Mouse (Mus musculus) B cell, adult 2 months (primary cell): ENCODE results near the gene Mybbp1a.
"Not testable (repeated sequence)": the region's sequence is repeated elsewhere in the genome, so short reads cannot be mapped to it uniquely, and the experiment has no call there.

ENCODE experiments used
- DNase-seq, 2 experiments: peaks; one replicate each; pipeline ENCODE4 v3.0.0; 2022

The Mybbp1a gene

DNA sequence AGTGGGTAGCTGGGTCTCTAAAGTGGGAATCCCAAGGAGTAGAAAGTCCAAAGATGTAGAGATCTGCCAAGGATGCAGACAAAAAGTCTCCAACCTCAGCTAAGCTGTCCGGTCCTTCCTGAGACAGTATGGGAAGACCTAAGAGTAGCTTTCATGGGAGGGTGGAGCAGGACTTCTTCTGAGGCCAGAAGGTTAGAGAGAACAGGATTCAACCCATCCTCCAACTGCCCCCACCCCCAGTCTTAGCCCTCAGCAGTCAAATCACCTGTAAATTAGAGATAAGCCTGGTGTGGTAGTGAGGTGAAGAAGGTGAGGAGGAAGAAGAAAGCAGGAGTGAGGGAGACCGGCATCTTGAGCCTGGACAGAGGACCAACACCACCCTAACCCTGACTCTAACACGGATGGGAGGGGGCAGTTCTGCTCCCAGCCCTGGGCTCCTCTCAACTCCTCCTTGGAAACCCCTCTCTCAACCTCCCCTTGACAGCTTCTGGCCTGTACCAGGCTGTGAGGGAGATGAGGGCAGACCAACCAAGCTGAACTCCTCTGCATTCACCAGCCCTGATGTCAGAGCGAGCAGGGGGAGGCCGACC lies 27.5 kb upstream of the Mybbp1a start:
- no peak for DNase-seq

DNA sequence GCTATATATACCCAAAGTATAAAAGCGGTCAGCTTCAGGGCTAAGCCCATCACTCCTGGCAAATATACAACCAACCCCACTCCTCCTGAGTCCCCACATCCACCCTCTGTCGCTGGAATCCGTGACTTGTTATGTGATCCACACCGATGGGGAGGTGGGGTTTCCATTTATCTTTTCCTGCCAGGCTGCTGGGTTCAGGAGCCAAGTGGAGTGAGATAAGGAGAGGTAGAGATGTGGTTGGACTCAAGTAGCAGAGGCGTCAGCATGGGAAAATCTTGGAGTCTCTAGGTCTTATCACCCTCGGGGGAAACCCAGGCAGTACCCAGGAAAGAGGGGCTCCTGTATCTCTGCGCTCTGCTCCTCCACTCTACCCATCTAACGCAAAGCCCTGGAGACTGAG lies 26.0 kb upstream of the Mybbp1a start:
- no peak for DNase-seq

DNA sequence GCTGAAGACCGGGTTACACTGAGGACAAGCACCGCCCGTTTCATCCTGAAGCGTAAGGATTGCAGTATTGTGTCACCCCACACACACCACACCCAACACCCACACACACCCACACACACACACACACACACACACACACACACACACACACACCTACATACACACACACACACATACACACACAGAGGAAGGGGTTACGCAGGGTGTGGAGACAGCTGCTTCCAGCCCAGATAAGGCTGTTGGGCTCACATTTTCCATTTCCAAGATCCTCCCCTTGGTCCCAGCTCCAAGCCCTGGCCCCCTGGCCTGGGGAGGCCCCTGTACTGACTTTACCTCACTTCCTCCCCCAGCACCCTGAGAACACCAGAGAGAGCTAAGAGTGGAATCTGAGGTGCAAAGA lies 24.5 kb upstream of the Mybbp1a start:
- no peak for DNase-seq

DNA sequence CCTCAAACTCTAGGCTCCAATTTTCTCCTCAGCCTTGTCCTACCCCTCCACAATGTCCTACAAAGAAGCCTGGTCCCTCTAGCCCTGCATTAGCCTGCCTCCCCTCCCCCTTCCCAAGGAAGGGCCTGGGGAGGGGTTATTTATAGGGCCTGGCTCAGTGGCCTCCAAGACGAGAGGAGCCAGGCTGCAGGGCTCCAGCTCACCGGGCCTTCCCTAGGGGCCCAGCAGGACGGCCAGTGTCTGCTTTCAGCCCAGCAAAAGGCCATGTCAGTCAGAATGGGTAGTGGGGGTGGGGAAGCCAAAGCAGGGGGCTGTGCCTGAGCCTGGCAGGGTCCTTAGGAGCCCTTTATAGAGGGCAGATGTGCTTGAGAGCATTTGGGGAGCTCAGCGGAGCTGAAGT lies 23.8 kb upstream of the Mybbp1a start:
- no peak for DNase-seq

DNA sequence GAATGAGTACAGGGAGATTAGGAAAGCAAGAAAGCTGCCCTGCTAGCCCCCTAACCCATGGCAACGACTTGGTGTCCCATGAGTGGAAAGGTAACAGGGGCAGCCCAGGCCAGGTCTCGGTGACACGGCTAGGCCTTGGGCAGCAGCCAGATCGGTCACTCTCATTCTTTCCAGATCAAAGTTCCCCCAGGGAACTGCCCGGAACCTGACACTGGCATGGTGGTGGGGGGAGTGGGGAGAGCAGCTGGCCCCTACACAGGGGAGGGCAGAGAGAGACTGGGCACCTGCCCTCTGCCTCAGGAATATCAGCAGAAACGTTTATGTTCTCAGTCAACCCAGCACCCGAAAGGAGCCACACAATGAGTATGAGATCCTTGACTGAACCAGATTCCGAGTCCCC lies 22.9 kb upstream of the Mybbp1a start:
- DNase-seq, result no peak

DNA sequence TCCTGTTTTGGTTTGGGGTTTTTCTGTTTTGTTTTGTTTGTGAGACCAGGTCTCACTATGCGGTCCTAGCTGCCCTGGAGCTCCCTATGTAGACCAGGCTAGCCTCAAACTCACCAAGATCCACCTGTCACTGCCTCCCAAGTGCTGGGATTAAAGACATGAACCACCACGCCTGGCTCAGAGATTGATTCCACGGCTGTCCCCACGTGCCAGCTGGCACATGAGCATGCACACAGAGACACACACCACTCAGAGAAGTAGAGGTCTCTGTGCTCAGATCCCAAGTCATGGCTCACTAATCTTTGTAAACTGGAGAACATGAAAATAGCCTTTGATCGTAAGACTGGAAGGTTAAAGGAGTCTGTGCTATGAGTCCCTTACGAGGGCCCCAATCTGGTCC lies 22.1 kb upstream of the Mybbp1a start:
- no peak for DNase-seq

DNA sequence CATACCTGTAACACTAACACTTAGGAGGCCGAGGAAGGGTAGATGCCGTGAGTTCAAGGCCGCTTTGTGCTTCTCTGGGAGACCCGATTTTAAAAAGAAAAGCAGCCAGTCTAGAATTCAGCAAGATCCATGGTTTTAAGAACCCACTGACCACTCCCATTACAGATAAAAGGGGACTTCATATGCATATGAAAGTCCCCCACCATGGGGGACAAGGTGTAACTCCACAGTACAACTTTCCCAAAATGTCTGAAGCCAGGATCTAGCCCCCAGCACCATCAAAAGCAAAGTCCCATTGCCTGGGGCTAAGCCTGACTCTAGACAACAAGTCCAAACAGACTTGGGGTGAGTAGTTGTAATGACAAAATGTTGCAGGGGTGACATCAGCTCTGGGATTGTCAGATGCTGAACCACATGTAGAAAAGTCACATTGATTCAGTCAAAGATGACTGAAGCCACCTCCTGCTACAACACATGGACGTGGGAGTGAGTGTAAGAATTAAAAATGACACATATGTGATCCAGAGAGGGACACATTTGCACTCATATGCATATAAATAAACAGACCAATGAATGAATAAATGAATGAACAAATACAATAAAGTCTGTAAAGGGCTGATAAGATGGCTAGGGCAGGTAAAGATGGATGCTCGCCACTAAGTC lies 20.6 kb upstream of the Mybbp1a start:
- DNase-seq, result no peak

DNA sequence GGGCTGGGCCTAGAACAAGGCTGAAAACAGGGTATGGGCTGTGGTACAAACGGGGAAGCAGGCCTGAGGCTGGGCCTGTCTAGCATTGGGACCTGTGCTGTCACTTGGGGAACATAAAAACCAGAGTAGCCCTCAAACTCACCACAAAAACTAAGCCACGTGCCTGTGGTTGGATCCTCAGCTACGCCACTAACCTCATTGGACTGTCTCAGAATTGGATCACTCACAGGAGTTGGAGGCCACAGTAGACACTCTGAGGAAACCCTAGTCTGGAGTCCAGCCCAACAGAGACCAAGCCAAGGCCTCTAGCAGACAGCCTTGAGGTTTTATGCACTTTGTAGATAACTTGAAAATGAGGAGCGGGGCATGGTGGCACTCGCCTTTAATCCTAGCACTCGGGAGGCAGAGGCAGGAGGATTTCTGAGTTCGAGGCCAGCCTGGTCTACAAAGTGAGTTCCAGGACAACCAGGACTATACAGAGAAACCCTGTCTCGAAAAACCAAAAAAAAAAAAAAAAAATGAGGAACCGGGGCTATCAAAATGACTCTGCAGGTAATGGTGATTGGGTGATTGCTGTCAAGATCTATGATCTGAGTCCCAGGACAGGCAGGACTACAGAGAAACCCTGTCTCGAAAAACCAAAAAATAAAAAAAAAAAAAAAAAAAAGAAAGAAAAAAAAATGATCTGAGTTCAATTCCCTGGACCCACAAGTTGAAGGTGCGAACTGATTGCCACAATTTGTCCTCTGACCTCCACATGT lies 19.5 kb upstream of the Mybbp1a start:
- no peak for DNase-seq

DNA sequence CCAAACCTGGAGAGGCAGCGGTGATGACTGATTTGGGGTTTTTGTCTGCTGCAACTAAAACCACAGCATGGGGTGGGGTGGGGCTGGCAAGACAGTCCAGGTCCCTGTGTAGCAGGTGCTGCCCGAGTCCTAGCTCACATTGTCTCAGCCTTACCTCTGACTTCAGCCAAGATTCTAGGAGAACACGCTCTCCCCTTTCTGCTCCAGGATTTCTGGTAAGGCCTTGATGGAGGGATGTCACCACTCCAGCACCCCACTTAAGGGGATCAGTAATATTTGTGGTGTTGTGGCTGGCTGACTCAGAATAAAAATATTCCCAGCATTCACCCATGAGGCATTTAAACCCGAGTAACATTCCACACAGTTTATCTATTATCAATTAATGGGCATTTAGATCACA lies 17.5 kb upstream of the Mybbp1a start:
- no peak for DNase-seq

DNA sequence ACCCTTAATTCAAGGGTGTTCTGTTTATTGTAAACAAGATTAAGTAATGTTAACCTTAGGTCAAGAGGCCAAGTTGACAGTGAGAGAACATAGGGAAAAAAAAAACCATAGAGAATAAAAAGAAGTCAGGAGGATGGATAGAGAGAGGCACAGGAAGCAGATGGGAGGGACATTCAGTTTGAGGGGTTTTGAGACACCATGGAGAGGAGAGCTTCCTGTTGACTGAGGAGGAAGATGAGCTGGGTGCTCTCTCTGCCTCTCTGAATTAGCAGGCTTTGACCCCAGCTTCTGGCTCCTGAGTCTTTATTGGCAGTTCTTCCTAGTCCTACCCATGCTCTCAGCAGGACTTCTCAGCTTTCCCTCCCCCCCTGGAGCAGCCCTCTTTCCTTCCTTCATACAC lies 16.0 kb upstream of the Mybbp1a start:
- no peak for DNase-seq

DNA sequence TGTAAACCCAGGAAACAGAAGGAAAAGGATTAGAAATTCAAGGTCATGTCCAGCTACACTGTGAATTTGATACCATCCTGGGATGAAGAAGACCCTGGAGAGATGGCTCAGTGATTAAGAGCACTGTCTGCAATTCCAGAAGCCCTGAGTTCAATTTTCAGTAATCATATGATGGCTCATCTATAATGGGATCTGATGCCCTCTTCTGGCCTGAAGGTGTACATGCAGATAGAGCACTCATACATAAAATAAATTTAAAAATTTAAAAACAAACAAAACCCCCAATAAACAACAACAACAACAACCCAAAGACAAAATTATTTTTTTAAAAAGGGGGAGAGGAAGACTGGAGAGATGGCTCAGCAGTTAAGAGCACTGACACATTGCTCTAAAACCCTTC lies 14.3 kb upstream of the Mybbp1a start:
- DNase-seq, result no peak

DNA sequence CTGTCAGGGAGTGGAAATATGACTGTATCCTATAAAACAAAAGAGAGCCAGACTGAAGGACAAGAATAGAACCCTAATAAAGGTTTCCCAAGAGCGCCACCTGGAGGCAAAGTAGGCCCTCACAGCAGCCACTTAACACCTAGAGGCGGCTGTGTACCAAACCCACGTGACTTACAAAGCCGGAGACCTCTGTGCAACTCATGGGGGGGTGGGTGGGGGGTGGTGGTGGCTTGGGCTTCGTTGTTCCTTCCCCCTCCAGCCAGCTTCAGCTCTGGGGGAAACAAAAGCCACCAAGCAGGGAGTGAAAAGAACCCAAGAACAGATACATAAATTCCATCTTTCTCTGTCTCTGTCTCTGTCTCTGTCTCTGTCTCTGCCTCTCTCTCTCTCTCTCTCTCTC lies 12.5 kb upstream of the Mybbp1a start:
- peak; percentile 87 for DNase-seq

DNA sequence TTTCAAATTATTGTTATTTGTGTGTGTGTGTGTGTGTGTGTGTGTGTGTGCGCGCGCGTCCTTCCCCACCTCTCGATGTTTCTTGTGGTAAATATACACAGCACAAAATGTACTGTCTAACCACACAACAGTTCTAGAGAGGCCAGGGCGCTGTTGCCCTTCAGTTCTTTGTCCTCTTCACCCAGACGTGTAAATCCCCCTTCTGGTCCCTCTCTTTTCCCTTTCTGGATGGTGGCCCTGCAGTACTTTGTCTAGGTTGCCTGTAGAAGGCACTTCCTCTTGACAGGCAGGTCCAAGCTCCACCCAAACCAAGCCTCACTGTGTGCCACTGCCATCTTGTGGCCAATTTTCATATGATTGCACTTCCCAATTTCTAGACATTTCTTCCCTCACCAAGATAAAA lies 11.9 kb upstream of the Mybbp1a start:
- peak; percentile 81 to 85 for DNase-seq

DNA sequence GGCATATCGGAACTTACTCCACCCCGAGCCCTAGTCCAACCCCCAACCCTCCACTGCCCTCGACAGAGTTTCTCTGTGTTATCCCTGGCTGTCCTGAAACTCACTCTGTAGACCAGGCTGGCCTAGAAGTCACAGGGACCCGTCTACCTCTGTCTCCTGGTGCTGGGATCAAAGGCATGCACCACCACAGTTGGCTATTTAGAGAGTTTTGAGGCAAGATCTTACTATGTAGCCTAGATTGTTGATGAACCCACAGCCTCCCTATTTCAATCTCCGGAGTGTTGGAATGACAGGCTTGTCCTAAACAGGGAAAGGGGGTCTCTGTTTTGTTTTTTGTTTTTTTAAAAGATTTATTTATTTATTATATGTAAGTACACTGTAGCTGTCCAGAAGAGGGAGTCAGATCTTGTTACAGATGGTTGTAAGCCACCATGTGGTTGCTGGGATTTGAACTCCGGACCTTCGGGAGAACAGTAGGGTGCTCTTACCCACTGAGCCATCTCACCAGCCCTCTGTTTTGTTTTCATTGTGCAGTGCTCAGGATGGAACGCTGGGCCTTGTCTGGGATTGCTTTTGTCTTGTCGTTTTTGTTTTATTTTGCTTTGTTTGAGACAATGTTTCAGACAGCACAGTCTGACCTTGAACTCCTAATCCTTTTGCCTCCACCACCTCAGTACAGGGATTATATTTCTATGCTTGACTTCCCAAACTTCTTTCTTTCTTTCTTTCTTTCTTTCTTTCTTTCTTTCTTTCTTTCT lies 10.7 kb upstream of the Mybbp1a start:
- DNase-seq, result not testable (repeated sequence)

DNA sequence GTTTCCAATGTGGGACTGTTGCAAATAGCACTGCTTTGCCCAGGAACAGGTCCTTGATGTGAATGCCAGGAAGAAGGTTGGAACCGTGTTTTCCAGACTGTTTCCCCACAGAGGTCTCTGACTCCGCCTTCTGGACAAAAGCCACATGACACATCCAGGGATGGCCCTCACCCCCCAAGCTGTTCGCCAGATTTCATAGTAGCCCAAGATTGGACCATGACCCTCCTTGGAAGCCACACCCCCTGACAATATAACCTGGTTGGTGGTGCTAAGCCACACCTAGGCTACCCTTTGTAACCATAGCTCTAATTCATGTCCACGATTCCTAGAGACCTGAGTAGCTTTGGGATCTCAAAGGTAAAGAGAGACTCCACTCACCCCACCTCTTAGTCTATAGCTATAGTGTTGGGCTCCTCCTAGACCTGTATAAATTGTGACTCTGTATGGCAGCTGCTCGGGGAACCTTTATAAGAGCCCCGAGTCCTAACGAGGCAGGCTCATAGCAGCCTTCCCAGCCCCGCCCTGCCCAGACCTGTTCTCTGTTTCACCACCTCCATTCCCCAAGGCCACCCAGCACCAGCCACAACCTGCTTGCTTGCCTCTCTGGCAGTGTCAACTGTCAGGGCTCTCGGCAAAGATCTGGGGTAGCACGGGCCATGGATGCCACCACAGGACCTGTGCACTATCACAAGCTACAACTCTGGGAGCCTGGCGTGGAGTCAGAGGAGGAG lies 6.0 kb upstream of the Mybbp1a start, which contains the start of gene Ggt6:
TSS of gene Ggt6 (plus strand) at position 564 of the 731 bp plus-strand sequence.
- no peak for DNase-seq

DNA sequence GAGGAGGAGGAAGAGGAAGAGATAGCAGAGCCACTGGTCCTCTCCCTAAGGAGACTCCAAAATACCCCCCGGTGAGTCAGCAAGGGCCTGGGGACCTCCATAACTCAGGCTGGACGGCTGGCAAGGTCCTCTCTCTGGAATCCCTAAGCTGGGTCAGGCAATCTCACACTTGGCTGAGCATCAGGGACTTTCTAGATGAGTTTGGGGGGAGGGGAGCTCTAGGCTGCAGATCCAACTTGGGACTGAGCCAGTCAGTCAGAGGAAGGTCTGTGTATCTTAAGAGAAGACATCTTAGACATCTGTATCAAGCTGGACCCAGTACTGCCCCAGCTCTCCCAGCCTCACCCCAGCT lies 5.5 kb upstream of the Mybbp1a start:
- DNase-seq, result no peak

DNA sequence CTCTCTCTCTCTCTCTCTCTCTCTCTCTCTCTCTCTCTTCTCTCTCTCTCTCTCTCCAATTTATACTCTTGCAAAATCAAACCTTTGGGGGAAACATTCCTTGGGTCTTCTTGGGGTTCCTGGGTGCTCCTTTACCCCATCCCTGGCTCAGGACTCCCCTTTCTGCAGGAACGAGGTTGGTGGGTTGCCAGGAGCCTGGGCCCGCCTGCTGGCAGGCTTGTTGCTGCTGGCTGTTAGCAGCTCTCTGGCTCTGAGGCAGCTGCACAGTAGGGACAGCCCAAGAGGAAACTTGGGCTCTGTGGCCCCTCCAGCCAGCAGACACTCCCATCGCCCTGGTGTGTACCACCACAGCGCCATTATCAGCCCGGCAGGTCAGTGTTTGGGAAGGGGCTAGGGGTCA lies 4.9 kb upstream of the Mybbp1a start:
- DNase-seq, result no peak

DNA sequence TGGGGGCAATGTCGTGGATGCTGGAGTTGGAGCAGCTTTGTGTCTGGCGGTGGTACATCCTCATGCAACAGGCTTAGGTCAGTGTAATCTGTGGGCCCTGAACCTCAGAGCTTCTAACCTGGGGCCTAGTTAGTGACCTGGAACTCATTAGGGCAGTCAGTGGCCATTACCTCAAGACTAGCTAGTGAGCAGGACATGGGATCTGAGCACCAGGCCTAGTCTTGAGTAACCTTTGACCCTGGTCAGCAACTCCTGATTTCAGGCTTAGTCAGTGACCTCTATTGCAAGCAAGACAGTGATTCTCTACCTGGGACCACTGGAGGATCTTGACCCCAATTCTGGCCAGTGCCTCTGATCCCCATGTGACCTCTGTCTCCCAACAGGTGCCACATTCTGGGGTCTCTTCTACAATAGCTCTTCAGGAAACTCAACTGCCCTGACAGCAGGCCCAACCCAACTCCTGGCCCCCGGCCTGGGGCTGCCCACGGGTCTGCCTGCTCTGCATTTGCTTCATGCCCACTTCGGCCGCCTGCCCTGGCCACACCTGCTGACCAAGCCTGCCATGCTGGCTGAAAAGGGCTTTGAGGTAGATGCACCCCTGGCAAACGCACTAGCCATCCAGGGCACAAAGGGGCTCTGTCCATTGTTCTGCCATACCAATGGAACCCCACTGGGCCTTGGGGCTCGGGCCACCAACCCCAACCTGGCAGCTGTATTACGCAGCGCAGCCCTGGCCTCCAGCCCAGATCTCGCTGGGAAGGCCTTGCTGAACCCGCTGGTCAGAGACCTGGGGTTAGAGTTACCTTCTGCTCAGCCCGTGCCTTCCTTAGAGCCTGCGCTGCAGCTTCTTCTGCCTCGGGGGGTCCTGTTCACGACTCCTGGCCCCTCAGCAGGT lies 4.2 kb upstream of the Mybbp1a start:
- DNase-seq, result no peak

DNA sequence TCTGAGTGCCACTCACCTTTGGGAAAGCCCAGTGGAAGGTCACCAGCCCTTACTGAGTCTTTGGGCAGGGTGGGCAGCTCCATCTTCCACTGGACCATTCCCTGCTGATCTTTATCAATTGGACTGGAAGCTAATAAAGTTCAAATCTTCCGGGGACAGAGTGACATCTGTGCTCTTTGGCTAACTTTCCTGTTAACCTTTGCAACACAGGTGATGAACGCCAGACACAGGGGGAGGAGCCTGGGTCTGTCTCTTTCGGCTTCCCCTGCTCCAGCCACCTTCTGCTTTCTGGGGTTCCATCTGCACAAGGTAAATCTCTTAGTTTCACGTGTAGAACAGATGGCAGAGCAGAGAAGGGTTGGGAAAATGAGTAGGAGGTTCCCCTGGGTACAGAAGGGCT lies 2.7 kb upstream of the Mybbp1a start:
- DNase-seq, result no peak

DNA sequence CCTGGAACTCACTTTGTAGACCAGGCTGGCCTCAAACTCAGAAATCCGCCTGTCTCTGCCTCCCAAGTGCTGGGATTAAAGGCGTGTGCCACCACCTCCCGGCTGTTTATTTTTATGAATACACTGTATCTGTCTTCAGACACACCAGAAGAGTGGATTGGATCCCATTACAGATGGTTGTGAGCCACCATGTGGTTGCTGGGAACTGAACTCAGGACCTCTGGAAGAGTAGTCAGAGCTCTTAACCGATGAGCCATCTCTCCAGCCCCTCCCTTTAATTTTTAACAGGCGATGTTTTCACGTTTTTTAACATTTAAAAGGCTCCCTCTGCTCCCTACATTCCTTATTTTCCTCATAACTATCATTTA lies 574 bp upstream of the Mybbp1a start:
- not testable (repeated sequence) for DNase-seq

DNA sequence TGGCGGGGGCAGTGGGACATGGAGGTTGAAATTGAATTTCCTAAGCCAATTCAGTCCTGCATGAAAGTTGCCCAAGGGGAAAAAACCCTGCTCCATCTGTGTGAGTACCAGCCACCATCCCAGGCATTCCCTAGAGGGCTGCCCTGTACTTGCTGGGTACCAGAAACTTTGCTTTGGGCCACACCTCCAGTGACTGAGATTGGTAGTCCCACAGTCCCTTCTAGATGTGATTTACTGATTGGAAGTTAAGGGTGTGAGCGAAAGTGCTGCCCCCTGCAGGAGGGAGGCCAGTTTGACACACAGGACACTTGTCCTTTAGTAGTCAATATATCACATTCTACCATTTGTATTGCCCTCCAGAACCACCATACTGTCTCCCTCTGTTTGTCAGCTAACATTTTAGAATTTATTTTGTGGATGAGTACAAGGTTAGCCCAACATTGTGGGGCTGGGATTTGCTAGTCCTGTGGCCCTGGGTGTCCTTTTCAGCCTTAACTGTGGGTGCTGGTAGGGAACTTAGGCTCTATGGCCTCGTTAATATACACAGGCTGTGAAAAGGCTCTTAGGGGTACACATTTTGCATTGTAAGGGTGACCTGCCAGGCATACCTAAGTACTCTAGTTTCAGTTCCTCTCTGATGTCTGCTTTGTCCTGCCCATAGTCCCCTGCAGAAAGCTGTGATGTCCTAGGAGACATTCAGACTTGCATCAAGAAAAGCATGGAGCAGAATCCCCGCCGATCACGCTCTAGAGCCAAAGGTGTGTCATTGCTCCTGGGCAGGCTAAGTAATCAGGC lies 5.4 kb downstream of the Mybbp1a start:
- peak; percentile 86 for DNase-seq
